Mouse (Mus musculus): ENCODE results near the gene Psors1c2.

Psors1c2 gene

DNA sequence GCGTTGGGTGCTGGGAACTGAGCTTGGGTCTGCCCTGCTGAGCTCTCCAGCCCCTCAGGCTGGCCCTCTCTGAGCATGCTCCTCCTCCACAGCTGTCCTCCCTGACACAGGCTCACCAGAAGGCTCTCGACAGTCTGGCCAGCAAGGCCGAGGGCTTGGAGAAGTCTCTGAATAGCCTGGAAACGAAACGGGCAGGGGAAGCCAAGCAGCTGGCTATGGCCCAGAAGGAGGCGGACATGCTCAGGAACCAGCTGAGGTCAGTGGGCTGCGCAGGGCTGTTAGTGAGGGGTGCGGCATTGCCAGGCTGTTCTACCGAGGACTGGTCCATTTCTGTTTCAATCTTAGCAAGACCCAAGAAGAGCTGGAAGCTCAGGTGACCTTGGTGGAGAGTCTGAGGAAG is 8.6 kb upstream of the Psors1c2 start:
- DNase-seq = no peak

DNA sequence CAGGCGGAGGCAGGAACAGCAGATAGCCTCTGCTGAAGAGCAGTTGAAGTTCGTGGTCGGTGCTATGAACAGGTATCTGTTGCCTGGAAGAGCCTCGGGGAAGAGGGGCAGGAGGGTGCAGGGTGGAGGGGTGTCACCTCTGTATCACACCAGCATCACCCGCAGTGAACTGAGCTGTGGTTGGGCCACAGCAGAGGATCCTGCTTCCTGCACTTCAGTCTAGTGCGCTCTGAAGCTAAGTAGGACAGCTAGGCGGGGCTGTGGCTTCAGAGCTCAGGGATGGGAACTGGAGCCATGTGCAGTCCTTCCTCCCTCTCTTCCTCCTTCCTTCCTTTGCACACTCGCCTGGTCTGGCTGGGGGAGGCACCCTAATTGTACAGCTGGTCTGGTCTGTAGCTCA is 6.4 kb upstream of the Psors1c2 start:
- no peak for DNase-seq

DNA sequence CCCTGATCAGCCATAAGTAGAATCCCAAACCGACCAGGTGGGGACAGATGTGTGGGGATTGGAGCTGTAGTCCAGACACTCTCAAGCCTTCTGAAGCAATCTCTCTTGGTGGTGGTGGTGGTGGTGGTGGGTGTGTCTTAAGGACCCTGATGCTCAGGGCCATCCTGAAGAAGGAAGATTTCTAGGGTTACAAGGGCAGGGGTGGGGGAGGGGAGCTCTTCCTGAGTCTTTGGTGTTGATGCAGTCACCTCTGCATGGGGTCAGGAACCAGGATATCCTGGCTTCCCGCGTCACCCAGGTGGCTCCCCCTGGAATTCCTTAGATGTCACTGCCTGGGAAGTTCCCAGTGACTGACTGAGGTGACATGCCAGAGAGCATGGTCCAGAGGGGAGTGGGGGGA is 641 bp upstream of the Psors1c2 start:
- no peak for DNase-seq

DNA sequence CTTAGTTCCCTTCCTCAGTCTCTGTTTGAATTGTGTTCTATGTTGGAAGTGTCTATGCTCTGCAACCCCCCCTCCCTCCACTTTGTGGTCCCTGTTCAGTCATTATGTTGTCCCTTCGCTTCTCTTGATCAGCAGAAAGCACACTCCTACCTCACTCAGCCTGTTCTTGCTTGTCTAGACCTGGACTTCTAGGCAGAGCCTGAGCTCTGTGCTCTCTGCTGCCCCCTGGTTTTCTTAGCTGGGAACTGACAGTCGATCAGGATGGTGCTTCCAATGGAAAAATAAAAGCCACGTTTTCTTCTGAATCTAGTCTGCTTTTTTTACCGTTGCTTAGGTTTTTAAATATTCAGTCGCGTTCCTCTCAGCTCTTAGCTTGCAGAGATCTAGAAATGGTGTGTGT is 1.3 kb downstream of the Psors1c2 start:
- DNase-seq = peak; percentile 63 to 70

DNA sequence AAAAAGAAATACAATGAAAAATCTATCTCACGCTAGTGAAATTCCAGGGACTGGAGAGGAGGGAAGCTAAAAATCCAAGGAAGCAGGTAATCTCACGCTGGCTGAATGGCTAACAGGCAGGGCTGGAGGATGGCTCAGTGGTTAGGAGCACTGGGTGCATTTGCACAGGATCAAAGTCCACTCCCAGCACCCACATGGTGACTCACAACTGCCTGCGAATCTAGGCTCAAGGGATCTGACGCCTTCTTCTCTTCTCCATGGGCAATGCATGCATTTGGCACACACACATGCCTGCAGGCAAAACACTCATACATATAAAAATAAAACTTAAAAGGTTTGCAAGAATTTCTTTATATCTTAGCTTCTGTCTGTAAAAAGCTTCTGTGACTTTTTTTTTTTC is 4.4 kb downstream of the Psors1c2 start:
- DNase-seq = no peak

DNA sequence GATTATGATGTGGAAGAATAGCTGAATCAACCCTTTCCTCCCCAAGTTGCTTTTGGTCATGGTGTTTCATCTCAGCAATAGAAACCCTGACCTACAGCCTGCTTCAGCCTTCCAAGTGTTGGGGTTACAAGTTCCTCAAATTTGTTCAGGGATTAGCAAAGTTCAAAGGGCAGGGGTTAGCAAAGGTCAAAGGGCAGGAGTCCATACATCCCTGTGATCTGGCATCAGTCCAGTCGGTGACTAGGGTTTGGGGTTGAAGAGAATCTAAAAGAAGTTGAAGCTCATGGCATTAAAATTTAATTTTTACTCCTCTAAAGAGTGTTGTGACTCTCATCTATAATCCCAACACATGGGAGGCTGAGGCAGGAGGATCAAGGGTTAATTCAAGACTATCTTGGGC is 5.5 kb downstream of the Psors1c2 start:
- no peak for DNase-seq

DNA sequence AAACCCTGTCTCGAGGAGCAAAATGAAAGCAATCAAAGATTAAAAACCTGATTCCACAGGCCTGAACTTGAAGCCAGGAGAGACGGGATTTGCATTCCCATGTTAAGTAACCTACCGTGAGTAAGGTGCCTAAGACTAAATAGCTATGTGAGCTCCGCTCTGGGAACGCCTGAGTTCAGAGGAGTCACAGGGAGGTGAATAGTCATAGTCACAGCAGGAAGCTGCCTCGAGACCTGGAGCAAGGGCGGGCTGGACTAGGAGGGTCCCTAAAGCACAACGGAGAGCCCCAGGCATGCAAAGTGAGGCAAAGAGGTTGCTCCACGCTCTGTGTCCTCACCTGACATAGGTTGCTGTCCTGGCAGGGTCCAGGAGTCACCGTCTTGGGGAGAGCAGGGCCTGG is 6.5 kb downstream of the Psors1c2 start:
- DNase-seq = no peak

DNA sequence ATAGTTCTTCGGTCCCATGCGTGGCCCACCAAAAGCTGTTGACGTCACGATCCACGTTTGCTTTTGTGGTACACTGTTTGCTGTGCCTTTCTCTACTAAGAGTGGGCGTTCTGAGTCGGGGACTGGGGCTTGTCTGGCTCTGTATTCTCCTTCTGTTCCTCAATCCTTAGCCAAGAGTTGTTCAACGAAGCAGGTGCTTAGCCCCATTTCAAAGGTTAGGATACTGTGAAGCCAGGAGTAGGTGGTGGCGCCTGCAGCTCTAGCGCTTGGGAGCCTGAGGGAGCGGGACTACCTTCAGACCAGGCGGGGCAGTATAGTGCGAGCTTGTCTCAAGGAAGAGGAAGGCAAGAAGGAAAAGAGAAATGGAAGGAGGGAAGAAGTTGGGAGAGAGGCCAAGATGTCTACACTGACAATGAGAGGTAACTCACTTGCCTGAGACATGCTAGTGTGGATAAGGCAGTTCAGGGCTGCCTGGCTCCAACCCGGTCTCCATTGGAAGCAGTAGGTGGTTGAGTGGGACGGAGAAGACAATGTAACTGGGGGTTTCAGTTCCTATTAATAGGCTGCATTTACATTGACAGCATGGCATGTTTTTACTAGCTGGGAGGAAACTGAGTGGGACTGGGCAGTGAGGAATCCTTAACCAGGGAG is 9.9 kb downstream of the Psors1c2 start:
- no peak for DNase-seq

DNA sequence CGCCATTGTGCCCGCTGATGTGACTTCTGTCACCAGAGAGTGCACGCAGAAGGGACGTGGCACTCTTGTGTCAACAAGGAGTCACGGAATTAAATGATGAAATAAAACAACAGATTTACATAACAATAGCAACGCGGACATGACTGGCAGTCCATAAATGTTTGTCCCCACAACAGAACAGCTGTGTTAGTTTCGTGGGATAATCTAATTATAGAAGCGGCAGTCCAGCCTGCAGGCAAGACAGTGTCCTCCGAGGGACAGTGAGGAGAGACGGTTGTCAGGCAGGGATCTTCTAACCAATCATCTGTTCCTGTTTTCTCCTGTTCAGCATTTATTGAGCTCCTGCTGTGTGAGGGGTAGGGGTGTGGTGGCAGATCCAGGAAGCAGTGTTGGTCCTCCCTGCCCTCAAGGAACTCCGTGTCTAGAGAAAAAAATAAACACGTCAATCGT is 10.4 kb downstream of the Psors1c2 start:
- no peak for DNase-seq

DNA sequence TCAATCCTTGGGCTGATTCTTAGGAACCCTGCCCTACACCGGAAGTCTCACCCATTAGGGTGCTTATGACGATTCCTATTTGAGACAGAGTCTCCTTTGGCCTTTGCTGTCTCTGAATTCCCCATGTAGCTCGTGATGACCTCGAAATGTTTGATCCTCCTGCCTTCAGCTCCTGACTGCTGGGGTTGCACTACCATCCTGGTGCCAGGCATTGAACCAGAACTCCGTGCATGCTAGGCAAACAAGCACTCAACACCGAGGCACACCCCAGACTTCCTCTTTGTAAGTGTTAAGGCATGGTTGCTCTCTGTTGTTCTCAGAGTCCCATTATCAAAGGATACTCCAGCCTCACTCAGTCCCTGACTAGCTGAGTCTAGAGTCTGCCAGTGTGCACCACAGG is 11.0 kb downstream of the Psors1c2 start:
- no peak for DNase-seq

DNA sequence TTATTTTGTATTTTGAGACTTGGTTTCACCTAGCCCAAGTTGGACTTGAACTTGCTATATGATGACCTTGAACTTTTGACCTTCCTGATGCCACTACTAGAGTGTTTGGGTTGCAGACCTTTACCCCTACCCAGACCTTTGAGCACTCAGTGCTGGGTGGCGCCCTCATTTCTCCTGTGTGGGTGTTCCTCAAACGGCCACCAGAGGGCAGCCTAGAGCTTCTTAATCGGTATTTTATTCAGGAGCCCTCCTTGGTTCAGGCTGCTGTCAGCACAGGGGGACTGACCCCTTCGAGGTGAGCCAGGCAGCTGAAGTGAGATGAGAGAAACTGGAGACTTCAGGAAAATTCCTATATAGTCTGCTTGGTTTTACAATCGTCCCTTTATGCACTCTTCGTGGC is 11.7 kb downstream of the Psors1c2 start:
- DNase-seq = peak; percentile 39 to 42

DNA sequence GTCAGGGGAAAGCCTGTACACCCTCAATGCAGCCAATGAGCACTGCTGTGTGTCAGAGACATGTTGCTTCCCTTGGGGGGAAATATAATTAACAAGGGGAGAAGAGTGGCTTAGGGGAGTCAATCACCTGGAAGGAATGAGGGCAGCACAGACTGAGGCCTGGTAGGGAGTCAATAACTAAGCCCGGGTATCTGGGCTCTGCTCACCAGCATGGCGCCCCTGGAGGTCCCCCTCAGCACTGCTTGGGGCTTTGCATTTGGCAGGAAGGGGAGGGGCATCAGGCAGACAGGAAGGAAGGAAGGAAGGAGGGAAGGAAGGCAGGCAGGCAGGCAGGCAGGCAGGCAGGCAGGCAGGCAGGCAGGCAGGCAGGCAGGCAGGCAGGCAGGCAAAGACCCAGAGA is 14.5 kb downstream of the Psors1c2 start:
- no peak for DNase-seq

DNA sequence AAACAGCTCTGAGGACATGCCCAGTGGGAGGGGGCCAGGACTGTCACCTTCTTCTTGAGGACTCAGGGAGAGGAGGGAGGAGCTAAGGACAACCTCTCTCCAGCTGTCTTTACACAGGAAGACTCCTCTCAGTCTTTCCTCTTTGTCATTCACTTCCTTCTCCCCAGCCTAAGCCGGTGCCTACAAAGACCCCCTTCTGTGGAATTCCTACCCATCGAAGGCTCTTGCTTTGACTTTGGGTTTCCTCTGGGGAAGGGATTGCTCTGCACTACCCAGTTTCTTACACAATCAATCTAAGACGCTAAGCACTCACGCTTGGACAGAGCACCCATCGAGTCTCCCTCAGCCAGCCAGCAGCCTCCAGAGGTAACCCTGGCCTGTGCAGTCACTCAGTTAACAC is 15.6 kb downstream of the Psors1c2 start:
- DNase-seq = no peak

DNA sequence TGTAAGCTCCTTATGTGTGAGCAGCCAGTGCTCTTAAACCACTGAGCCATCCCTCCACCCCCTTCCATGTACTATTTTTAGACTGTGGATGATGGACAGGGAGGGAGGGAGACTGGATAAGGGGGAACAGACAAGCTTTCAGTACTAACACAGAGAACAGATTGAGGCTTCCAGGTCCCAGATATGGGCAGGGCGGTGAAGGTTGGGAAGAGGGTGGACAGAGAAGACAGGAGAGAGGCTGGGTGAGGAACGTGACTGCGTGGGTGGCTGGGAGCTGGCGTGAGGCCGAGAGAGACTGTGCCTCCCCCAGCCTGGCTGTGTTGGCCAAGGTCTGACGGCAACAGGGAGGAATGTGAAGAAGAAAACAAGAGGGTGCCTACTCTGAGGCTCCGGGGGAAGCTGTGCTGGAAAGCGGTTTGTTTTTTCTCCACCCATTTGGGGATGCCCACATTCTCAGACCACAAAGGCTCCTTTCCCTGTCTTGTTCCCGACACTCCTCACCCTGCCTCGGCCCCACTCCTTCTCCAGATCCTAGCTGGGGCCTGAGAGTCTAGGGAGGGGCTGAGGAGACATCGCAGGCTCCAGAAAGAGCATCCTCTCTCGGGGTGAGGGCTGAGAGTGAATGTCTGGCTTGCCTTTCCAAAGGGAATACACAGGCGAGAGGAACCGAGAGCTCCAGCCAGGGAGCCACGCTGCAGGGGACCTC is 16.6 kb downstream of the Psors1c2 start:
- DNase-seq = peak; percentile 82 to 83

DNA sequence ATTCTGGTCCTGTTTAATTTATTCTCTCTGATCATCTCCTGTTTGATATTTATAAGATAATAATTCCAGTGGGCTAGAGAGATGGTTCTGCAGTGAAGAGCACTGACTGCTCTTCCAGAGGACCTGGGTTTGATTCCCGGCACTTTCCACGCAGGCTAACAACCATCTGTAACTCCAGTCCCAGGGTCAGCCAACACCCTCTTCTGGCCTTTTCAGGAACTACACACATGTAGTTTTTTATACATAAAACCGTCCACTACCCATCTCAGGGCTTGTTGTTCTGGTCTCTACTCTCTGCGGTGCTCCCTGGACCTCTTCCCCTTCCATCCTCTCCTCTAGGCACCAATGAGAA is 17.1 kb downstream of the Psors1c2 start:
- DNase-seq = no peak

DNA sequence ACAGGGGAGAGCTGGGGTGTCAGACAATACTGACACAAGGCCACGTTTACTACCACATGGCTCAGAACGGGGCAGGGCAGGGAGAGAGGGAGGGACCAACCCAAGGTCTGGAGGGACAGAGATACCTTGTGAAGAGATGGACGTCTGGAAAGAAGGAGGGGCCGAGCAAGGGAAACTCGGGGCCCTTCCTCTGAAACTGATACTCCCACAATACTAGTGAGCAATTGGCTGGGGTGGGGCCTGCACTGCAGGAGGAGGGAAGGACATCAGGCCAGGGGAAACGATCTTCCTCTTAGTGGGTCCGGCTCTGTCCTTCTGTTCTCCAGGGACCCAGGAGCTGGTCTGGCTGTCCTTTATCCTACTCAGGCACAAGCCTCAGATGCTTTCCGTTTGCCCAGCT is 17.9 kb downstream of the Psors1c2 start:
- no peak for DNase-seq

DNA sequence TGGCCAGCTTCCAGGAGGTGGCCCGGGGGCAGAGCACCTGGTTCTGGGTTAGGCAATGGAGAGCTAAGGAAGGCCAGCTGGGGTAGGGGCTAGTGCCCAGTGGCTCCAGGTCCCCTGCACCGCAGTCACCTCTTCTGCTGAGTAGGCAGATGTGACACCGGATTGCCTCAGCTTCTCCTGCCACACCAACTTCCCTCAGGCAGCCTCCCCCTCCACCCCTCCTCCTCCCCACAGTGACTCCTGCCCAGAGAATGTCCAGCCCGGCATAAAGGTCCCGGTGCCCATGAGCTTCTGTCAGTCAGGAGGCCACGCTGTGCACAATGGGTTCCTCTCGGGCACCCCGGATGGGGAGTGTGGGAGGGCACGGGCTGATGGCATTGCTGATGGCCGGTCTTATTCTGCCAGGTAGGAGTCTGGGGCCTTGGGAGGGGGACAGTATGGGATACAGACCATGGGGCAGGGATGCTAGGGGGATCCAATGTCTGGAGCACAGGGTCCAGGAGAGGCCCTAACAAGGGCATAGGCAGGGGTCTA is 18.9 kb downstream of the Psors1c2 start, which contains the start of gene Cdsn:
TSS of gene Cdsn (plus strand) at position 248 of the 534 bp plus-strand sequence.
- no peak for DNase-seq

DNA sequence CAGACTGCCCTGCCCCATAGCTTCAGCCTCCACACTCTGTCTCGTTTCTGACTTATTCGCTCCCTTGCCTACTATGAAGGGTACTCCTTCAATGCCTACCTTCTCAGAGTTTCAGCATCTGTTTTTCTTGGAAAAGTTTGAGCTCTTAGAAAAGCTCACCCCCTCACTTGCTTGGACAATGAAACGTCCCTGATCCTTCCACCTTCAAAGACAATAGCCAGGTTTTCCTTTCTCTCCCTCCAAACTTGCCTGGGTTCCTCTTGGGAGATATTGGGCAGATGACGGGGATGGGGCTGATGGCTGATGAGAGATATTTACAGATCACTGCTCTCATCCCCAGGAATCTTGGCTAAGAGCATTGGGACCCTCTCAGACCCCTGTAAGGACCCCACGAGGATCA is 21.3 kb downstream of the Psors1c2 start:
- DNase-seq = no peak

DNA sequence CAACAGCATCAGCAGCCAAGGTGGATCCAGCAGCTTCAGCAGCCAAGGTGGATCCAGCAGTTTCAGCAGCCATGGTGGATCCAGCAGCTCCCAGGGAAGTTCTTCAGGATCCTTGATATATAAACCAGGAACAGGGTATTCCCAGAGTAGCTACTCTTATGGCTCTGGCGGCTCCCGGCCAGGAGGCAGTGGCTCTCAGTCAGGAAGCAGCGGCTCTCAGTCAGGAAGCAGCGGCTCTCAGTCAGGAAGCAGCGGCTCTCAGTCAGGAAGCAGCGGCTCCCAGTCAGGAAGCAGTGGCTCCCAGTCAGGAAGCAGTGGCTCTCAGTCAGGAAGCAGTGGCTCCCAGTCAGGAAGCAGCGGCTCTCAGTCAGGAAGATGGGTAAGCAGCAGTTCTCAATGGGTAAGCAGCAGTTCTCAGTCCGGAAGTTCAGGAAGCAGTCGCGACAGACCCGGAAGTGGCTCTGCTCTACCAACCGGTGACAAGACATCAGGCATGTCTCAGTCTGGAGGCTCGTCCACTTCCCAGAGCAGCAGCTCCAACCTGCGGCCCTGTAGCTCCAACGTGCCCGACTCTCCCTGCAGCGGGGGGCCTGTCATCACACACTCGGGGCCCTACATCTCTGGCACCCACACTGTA is 21.9 kb downstream of the Psors1c2 start:
- DNase-seq = no peak

DNA sequence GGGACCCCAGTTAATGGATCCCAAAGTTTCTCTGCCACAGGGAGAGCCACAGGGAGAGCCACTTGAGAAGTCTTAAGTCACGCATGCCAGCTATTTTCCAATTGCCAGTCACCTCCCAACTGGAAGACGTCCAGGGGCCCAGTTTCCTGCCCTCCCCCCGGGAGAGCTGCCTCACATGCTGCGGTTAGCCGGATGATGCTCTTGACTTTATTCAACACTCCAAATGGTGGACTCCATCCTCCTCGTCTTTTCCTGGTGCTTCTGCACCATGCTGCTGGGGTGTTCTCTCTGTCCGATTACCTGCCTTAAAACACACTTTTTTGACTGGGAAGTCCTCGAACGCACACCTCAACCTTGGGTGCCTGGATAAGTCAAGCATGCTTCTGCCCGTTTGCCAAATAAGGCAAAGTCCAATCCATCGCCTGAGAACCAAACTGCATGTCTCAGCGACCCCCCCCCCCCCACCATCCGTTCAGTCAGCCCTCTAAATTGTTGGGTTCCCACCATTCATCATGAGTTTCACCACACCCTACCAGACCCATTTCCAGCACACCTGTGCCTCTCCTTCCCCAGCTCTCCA is 23.3 kb downstream of the Psors1c2 start:
- peak in 1 of 2 experiments; percentile 42 for DNase-seq

DNA sequence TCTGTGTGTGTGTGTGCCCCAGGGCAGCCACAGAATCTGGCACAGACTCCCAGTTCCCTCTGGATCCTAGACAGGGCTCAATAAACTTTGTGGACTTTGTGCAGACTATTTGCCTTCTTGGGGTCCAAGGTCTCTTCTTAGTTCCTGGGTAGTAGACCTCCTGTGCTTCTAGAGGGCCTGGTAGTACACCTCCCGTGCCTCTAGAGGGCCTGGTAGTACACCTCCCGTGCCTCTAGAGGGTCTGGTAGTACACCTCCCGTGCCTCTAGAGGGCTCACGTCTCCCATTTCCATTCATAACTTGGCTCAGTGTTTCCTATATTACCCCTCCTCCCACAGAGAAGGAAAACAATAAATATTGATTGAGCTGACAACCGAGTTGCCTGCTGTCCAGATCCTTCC is 23.8 kb downstream of the Psors1c2 start:
- peak; percentile 51 to 70 for DNase-seq

DNA sequence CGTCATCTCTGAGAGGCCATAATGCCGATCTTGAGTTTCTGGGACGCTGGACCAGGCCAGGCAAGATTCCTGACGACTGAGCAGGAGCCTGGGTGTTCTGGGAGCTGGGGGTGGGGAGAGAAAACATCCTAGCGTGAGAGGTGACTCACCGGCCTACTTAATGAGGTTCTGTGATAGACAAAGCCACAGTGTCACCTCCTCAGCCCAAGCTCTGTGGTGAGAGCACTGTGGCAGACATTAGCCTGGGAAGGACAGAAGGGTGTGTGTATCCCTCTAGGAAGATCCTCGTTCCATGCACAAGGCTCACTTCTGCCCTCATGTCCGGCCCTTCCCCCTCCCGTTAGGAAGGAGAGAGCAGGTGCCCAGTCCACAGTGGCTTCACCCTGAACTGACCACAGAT is 24.4 kb downstream of the Psors1c2 start:
- peak; percentile 27 to 39 for DNase-seq

DNA sequence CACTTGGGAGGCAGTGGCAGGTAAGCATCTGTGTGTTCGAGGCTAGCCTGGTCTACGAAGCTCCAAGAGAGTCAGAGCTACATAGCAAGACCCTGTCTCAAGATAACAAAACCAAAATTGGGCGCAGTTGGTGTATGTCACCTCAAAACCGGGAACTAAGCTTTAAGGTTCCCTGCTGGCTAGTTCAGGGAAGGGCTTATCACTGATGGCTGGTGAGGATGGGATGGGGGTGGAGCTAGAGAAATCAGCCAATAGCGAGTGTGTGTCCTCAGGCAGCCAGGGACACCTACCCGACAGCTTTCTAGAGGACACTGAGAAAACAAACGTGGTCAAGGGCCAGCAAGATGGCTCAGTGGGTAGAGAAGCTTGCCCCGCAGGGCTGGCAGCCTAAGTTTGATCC is 25.2 kb downstream of the Psors1c2 start:
- no peak for DNase-seq

DNA sequence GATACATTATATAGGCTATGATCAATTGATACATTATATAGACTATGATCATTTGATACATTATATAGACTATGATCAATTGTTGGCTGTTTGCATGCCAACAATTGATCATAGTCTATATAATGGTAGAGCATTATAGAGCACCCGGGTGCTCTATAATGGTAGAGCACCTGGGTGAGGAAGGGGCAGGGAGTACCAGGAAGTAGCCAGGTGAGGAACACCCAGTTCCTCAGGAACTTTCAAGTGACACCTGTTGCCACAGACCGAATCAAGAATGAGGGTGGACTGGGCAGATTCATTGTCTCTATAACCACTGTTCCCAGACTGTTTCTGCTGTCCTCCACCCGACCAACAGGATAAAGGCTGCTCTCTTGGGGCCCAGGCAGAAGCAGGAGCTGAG is 34.1 kb downstream of the Psors1c2 start, which contains the start of gene 2300002M23Rik:
TSS of gene 2300002M23Rik (plus strand) at position 301 of the 400 bp plus-strand sequence.
- DNase-seq = no peak
